Mouse (Mus musculus): ENCODE measurements at regions not wholly inside any gene's neighbourhood (a gene's known extent, or its start where the extent isn't known, plus 50 kb on each side); places are given as distances from the start of the nearest gene placed in this dataset.

- TF ChIP-seq CTCF (IDR thresholded peaks at IDR 0.05; ENCODE audit: low read depth) (no peak), EP300 (IDR thresholded peaks at IDR 0.05; ENCODE audit: low read depth) (no peak)
These were observed 145.1 kb downstream of the 4930564D02Rik start for GRCm38 (mm10) chr3:105211726-105212125.

Data from liver, embryonic 14.5 days (tissue).